ENCODE assay signal across 14 mouse cellular contexts in genomic region chr11:116764346-116764745, GRCm38 (mm10).
"Had no signal": no experiment of that assay in that cellular context is flagged by ENCODE, and none has a peak within 500 bp of the region (broad histone marks: within the 10 kb centered on the region; RNA-seq: fewer than 3 reads in every experiment).

No protein-coding gene starts in this region.

- DNase-seq: gastrocnemius, postnatal 14 days; gastrocnemius, postnatal 36 days; heart, adult 11 months; heart, adult 2 months; heart, postnatal 14 days; heart, postnatal 36 days; kidney, adult 11 months; kidney, adult 2 months; kidney, adult 9 months; kidney, postnatal 14 days; kidney, postnatal 36 days; layer of hippocampus, adult 9-11 months; layer of hippocampus, postnatal 36 days; left cerebral cortex, postnatal 4 days had no signal
